Mouse (Mus musculus) mature B cell (primary cell): ENCODE measurements at regions not wholly inside any gene's neighbourhood (a gene's known extent, or its start where the extent isn't known, plus 50 kb on each side); places are given as distances from the start of the nearest gene placed in this dataset.

Source experiments
- in situ Hi-C: fragments of 300-500 bp; cut with MboI; formaldehyde crosslinking; loops from 2 replicates; pipeline ENCODE4 v1.14.3; 2019

DNA sequence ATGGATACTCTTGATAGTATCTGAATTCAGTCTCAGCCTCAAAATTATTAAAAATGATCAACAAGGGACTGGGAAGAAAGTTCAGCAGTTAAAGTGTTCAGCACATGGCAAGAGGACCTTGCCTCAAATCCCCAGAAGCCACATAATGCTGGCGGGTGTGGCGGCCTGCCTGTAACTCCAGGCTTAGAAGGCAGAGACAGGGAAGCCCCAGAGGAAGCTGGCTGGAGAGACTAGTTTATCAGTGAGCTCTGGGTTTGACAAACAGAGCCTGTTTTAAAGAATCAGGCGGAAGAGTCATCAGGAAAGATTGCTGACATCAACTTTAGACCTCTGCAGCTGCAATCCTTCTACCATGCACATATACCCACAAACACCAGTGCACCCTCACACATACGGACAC, 52.1 kb upstream of the Fyn start:
- in situ Hi-C loops: no loop called here

DNA sequence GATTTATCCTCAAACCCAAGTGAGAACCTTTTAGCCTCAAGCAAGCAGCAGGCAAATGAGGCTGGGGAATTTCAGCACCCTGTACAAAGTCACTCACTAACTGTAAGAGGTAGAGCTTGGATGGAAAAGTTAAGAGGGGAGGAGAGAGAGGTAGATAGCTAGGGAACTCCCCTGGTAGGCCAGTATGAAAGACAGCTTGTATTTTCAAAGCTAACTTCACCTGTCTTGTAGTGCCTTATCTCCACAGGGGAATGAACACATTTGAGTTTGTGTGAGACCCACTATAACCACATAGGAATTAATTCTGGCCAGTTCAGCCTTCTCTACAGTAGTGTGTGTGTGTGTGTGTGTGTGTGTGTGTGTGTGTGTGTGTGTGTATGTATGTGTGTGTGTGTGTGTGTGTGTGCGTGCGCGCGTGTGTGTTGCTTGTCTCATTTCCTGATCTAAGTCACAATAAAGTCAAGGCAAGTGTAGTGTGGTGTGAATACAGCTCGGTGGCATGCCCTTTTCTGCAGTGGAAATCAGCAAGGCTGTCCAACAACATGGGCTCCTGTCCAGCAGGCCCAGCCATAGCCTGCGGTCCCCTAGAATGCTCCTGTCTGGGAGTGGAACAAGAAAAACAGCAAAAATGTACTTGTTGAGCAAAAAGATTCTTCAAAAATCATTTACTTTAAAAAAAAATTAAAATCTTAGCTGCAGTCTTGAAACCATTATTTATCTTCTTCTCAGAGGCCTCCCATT, 53.1 kb upstream of the Fyn start:
- in situ Hi-C loops: no loop called here

DNA sequence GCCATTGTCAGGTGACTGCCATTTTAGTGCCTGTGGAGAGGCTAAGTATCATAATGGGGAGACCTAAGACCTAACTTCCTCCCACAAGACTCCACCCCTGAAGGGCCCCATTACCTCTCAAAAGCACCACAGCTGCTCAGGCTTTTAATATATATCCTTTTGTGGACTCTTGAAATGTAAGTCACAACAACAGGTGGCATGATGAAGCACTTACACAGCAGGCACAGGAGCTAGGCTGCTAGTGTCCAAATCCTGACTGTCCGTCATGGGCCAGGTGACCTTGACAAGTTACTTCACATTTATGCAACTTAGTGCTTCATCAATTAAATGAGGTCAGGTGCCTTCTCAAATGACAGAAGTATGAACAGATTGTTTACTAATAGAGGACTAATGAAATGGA, 57.2 kb upstream of the Fyn start:
- in situ Hi-C loops: no loop called here

DNA sequence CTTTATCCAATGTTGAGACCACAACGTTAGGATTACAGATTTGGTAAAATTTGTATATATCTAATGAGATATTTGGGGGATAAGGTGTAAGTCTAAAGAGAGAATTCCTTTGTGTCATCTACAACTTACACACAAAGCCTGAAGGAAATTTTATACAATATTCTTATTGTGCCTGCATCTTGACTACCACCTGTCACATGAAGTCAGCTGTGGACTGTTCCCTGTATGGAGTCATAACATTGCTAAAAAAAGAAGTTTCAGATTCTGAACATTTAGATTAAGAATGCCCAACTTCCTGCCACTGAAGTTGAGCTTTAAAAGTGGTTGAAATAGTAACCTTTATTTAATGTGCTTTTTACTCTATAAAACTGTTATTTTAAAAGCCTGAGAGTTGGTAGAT, 60.1 kb upstream of the Fyn start:
- in situ Hi-C loops: no loop called here

DNA sequence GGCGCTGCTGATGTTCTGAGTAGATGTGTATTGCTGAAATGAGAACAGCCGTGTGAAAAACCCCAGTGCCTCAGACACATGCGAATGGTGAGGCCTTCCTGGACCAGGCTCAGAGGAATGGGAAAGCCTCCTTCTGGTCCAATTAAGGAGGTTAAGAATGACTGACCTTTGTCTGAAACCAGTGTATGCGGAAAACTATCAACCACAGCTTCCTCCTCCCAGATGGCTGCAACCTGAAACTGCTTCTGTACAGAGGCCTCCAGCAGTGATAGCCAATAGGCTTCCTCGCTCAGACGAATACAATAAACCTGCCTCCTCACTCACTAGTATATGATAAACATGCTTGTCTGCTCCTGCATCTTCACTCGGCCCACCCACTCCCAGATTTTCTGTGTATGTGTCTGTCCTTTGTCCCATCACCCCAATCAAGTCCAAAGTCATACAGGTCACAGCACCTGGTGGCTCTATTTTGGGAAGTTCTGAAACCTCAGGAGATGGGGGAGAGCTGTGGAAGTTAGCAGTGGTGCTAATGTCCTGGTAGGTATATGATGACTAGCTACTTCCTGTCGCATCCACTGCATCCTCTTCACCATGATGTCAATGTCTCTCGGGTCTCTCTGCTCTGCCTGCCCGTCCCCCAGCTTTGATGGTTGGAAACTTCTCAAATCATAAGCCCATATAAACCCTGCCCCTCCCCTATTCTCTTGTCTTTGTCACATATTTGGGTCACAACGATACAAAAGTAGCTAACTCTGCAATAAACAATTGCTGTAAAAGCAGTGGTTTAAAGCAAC, 75.8 kb upstream of the Fyn start:
- in situ Hi-C loops: no loop called here

DNA sequence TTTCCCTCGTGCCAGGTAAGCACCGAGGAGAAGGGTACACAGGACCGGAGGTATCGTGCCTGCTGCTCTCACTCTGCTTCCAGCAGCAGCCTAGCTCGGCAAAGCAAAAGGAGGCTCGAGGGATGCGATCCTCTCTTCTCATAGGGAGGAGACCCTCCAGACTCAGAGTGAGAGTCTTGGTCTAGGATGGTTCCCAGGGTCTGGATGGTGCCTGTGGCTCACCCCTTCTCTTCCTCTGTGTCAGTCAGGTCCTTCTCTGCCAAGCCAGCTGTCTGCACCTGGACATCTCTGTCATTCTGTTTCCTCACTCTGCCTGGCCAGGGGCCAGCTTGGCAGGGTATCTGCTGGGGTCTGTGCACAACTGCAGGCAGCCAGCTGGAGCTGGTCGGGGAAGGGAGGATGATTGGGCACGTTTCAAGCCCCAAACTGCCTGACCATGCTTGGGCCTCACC, 76.9 kb upstream of the Fyn start:
- in situ Hi-C loops: no loop called here

DNA sequence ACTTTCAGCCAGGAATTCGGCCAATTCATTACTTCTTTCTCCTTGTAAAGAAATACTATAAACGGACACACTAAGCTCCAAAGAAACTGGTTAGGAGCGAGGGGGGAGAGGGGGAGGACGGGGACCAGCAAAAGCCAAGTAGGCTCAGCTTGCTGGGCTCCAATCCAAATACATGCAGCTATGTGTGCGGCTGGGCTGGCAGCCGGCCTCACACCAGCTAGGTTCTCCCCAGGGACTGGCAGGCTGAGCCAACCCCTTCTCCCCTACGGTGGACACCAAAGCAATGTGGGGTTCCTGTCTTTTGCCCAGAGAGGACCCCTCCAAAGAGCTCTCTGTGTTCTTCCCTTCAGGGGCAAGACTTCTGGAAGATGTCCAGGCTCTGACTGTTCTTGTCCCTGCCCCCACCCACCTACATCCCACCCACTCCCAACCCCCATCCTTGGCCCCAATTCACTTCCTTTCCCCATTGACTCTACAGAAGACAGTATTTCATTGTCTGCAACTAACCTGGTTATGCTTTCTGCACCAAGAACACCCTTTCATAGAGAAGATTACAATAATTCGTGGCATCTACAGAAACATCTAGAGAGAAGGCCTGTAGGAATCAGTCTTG, 77.4 kb upstream of the Fyn start:
- in situ Hi-C loops: no loop called here

DNA sequence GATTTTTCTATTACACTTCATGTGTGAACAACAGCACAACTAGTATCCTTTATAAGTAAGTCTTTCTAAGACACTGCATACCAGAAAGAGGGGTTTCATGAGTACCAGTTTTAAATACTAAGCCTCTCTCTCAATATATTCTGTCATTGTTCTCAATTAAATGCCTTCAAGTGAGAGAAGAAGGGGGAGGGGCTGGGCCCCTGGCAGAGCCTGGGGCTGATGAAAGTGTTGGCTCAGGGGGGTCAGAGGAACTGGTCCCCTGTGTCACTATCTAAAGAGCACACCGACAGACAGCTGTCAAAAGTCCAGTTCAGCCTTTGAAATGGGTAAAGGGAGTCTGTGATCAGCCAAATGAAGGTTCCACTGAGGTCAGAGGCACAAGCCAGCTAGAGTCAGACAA, 78.4 kb upstream of the Fyn start:
- in situ Hi-C loops: no loop called here

DNA sequence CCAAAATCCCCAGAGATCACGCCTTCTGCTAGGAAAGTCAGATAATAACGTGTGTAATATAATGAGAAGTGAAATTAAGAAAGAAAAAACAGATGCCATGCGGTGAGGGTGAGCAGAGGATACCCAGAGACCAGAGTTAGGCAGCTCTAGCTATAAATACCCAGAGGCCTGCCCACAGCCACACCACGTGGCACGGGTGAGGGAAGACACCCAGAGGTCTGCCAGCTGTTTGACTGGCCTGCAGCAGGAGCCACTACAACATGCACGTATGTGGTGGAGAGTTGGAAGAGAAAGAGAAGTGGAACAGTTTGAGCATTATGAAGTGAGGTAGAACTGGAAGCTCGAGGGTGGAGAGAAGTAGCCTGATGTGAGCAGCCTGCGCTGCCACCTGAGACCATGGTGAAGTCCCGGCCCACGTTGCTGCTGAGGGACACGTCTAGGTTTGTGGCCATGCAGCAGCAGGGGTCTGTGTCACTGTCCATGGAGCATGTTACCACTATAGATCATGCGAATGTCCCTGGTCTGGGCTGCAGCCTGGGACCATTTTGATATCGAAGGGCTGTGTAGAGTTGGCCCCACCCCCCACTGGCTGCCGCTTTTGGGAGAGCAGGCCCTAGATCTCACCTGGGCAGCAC, 88.2 kb upstream of the Fyn start:
- in situ Hi-C loops: no loop called here

DNA sequence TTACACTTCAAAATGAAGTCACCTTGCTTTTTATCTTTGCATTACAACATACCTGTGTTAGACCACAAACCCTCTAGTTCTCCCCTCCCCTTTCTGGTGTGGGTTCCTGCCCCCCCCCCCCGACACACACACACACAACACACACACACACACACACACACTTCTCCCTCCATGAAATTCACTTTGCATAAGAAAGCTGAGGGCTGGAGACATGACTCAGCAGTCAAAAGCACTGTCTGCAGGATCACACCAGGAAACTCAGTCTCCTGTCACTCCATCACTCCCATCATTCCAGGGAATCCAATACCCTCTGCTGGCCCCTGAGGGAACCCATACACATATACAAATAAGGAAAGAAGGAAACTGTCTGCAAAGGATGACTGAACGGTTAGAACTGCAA, 94.5 kb upstream of the Fyn start:
- in situ Hi-C loops: no loop called here

DNA sequence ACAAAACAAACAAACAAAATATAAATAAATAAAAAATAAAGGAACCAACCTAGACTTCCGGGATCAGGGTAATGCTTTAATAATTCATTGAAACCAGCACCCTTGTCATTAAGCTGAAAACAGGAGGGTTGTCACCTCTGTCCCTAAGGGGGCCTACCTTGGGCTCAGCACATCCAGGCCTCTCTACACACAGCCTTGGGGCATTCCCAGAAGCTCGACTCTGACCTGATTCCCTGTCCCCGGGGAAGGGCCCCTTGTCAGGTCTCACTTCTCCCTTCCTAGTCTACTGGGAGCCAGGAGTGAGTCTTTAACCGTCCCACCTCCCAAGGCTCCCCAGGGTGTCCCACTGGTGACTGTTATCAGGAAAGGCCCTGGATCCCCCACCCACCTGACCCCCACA, 95.2 kb upstream of the Fyn start:
- in situ Hi-C loops: no loop called here

DNA sequence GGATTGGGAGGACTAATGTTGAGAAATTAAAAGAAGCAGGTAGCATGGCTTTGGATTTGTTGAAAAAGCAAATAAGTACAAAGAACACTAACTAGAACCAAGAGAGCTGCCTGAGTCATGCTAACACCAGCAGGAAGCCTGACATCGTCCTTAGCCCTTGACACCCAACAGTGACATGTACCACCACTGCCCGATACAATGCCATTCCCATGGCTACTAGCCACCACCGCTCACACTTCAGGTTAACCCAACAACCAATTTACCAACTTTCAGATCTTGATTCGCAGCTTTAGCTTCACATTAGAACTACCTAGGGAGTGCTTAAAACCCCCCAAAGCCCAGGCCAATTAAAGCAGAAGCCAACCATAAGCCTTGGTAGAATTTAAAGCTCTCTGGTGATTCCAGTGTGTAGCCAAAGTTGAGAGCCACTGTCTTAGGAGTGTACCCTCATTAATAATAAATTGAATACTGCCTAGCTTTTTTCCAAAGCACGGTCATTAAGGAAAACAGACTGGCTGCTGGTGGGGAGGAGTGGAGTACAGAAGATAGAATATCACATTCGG, 96.2 kb upstream of the Fyn start:
- in situ Hi-C loops: no loop called here

DNA sequence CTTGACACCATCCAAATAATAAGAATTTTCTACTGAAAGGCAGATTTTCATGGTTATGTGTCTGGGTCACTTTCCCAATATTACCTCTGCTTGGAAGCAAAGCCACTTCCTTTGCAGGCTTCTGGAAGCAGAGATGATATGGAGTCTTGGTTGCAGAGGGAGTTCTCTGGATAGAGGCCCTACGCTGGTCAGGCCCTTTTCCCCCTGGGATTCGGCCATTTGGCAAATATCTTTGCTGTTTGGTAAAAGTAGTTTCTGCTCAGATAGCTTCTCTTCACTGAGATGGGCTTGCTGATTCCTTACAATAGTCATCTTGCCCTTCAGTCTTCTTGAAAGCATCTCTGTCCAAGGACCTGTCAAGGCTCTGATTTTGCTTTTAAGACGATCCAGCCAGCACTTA, 98.2 kb upstream of the Fyn start:
- in situ Hi-C loops: no loop called here

DNA sequence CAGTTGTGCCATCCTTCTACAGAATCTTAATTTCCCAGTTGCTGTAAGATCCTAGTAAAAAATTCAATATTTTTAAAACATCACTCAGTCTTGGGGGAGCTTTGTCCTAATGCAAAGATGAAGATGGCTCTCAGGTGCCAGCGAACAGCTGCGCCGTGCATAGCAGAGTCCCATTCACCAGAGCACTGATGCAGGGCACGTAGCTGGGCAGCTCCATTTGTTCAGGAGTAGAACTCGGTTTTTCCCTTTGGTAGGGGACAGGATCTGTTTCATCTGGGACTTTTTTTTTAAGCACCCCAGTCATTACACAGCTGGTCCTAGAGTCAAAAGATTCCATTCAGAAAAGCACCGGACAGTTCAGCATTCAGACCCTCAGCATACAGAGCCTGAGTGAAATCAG, 101.4 kb upstream of the Fyn start:
- in situ Hi-C loops: no loop called here

DNA sequence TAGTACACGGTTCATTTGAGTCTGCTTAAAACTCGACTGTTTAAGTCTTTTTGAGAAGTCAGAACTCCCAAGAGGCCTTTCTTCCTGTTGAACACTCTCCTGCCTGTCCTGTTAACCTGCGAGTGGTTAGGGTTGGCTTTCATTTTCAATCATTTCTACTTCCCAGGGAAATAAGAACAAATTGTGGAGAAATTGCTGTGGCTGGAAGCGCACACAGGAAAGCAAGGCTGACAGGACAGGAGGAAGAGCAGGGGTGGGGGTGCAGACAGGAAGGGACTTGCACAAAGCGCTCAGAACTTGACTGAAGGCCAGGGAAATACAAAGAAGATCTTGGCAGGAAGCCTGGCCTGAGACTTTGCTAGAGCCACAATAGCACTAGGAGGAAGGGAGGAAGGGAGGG, 102.2 kb upstream of the Fyn start:
- in situ Hi-C loops: no loop called here

DNA sequence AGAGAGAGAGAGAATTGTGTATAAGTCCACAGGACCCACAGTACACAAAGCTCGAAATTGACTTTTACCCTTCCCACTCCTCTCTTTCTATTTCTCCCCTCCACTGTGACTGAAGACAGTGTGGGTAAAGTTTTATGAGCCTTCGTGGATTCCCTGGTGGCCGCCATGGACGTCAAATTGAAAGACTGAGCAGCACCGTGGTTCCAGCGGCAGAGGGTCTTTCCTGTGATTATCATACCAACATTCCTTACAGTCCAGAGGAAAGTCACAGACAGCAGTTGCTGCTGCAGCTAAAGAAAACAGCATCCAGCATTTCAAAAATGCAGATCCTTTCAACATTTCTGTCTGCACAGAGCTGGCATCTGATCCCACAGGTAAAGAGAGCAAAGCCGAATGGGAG, 98.9 kb upstream of the Ccn6 start:
- in situ Hi-C loops: no loop called here

DNA sequence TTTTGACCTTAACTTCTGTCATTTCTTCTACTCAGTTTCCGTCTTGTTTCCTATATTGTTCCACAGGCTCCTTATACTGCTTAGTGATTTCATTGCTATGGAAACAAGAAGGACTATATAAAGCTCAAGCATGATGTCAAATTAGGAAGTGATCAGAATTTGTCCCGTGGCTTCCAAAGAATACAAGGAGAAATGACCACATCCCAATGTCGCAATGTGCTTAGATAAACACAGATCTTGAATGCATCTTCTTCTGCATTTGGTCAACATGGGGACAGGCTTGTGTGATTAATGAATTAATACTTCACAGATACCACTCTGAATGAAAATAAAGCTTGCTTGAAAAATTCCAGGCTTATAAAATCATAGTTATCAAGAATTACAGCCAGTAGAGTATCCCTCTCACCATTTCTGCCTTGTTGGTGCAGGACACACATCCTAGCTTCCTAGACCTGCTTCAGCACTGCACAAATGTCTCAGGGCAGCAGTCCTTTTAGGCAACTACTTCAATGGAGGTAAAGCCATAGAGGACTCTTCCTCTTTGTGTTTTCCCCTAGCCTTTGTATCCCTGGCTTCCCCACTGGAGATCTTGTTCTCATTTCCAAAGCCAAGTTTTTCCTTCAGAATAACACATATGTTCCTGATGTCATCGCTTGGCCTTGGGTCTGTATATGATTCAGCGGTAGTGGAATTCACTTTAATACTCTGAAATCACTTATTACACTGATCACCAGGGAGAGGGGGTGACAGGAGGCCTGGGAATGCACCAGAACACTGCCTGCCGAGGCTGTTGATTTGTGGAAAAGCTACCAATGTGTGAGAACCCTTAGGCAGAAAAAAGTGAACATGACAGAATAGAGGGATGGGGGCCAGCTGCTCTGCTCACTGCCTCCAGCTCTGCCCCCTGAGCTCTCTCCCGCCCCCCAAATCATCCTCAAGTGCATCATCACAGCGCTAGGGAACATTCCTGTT, 97.9 kb upstream of the Ccn6 start:
- in situ Hi-C loops: no loop called here

DNA sequence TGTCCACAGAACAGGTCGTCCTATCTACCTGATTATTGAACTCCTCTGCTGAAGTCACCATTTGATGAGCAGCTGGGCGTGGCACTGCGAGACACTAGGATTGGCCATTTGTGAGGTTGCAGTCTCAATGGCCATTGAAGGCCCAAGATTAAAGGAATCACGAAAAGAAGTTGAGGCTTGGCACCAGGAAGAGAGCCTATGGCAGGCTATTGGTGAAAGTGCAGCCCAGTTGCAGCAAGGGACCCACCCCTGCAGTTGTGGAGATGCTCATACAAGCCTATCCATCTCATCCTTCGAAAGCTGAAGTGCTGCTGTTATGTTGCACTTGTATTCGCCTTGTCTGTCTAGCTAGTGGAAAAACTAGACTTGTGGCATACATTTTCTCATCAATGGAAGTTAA, 96.5 kb upstream of the Ccn6 start:
- in situ Hi-C loops: no loop called here

DNA sequence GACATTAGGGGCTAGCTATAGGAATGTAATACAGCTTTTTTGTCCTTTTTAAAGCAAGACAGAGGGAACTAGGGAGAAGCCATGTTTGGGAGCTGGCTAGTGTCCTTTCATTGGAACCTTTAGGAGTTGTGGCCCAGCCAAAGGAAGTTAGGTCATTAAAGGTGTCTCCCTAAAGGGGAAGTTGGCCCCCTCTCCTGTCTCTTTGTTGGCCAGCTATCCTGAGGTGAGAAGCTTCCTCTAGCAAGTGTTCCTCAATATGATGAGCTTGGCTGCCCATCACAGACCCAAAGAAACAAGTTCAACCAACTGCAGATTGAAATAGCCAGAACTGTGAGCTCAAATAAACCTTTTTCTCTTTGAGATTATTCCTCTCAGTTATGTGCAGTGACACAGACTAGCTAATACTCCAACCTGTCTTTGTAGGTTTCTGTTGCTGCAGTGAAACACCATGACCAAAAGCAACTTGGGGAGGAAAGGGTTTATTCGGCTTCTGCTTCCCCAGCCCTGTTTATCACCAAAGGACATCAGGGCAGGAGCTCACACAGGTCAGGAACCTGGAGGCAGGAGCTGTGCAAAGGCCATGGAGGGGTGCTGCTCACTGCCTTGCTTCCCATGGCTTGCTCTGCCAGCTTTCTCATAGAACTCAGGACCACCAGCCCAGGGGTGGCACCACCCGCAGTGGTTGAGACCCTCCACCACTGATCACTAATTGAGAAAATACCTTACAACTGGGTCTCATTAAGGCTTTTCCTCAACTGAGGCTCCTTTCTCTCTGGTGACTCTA, 94.0 kb upstream of the Ccn6 start:
- in situ Hi-C loops: no loop called here

DNA sequence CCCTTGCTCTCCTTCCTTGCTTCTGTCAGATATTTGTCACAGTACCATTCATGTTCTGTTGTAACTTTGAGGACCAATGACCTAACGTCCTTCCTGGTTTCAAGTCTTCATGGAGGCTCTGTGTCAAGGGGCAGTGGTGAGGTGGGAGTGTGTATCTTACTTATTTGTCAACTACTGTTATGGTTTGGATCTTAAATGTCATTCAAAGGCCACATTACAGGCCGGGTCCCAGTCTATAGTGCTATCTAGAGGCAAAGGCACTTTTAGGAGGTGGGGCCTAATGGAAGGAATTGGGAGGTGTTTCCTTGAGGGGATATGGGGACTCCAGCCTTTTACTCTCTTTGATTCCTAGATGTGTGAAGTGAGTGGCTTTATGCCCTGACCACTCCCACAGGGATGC, 91.0 kb upstream of the Ccn6 start:
- in situ Hi-C loops: no loop called here
